Mouse (Mus musculus): ENCODE measurements around the gene Cct7. TPM values are rescaled to one million over a fixed set of nuclear protein-coding genes. Genes with fewer than 3 reads are reported as not detected.
A peak's percentile ranks its signal among the peaks of the same experiment; 100 is the strongest.

Gene Cct7
- total and polyA plus RNA-seq, 2 experiments from 2014 or later: 273 to 552 TPM

DNA sequence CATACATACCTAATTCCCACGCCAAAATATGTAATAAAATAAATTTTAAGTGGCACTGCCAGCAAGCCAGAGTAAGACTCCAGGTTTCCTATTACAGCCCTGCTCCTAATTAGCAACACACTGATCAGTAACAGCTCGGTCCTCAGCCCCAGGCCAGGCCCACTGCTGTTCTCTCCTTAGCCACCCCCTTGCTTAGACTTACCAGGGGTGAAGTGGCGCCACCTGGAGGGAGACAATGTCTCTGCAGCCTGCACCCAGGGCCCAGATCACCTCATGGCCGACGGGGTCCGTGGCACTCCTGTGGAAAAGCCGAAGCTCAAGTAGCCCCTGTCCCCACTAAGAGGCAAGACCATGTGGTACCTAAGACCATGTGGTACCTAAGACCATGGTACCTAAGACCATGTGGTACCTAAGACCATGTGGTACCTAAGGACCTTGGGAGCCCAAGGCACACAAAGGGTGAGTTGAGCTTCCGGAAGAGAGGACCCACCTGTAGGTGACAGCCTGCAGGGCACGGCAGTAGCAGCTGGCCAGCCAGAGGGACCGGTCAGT, 26.1 kb downstream of the Cct7 start:
- Histone ChIP-seq H3K36me3 (ENCODE audit: insufficient read depth) (peaks cover 45% of the 10 kb centered on the region), H3K4me2 (ENCODE audit: low read depth) (no peak overlapping the region), H3K27me3 (ENCODE audit: insufficient read depth, low read length) (no peaks in the 10 kb centered on the region), H3K9ac (no peak overlapping the region), H3K27ac (ENCODE audit: low read depth, low read length) (no peak overlapping the region), H3K9me3 (ENCODE audit: low read length) (no peaks in the 10 kb centered on the region), H3K4me1 (ENCODE audit: insufficient read depth) (no peaks in the 10 kb centered on the region), H3K4me3 (ENCODE audit: low read depth, low read length) (no peak overlapping the region)
- WGBS: 38% methylated on average over 10 of the region's 10 CpGs
- DNase-seq: no peak
- peak; percentile 45 for ATAC-seq
- TF ChIP-seq CTCF (IDR thresholded peaks at IDR 0.05; ENCODE audit: low read depth): peak; percentile 67

DNA sequence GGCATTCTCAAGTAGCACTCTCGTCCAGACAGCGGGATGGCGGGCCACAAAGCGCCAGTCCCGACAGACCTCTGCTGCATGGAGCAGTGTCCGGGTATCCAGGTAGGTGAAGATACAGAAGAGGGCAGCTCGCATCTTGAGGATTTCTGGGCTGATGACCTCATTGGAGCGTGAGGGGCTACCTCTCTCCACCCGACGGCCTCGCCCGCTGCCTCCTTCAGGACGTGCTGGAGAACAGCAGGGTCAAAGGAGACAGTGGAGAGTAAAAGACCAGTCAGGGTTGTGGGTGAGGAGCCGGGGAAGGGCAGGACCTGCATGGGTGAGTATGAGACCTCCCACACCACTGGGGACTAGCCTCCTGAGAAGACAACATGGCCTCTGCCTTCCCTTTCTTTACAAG, 27.1 kb downstream of the Cct7 start:
- no peak for TF ChIP-seq CTCF (IDR thresholded peaks at IDR 0.05; ENCODE audit: low read depth)
- peaks cover 38% of the 10 kb centered on the region for H3K36me3 ChIP-seq (ENCODE audit: insufficient read depth)
- WGBS: 55% methylated on average over 14 of the region's 14 CpGs
- no peak overlapping the region for H3K9ac ChIP-seq
- no peaks in the 10 kb centered on the region for H3K4me1 ChIP-seq (ENCODE audit: insufficient read depth)
- no peak overlapping the region for H3K27ac ChIP-seq (ENCODE audit: low read depth, low read length)
- H3K9me3 ChIP-seq (ENCODE audit: low read length): no peaks in the 10 kb centered on the region
- ATAC-seq (no peak), DNase-seq (no peak)
- H3K27me3 ChIP-seq (ENCODE audit: insufficient read depth, low read length): no peaks in the 10 kb centered on the region
- no peak overlapping the region for H3K4me3 ChIP-seq (ENCODE audit: low read depth, low read length)
- H3K4me2 ChIP-seq (ENCODE audit: low read depth): no peak overlapping the region

DNA sequence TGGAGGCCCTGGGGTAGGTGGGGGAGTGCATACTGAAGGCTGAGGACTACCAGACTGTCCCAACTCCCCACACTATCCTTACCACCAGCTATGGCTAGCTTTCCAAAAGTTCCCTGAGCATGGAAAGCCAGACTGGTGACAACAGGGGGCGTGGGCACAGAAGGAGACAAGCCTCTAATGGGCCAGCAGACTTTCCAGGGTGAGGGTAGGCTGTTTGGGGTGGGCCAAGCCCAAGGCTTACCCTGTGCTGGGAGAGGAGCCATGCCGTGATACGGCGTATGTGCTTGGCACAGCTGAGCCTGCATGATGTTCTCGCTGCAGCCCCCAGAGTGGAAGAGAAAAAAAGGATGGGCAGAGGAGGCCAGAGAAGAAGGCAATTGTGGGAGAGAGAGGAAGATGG, 28.7 kb downstream of the Cct7 start:
- no peak for ATAC-seq
- DNase-seq: no peak
- H3K4me1 ChIP-seq (ENCODE audit: insufficient read depth): no peaks in the 10 kb centered on the region
- H3K36me3 ChIP-seq (ENCODE audit: insufficient read depth): peaks cover 36% of the 10 kb centered on the region
- H3K27me3 ChIP-seq (ENCODE audit: insufficient read depth, low read length): peaks cover 5% of the 10 kb centered on the region; the same call in 1 of the 2 replicates
- TF ChIP-seq CTCF (IDR thresholded peaks at IDR 0.05; ENCODE audit: low read depth): no peak
- no peak overlapping the region for H3K4me2 ChIP-seq (ENCODE audit: low read depth)
- WGBS: 68% methylated on average over 5 of the region's 5 CpGs
- H3K9ac ChIP-seq: no peak overlapping the region
- H3K27ac ChIP-seq (ENCODE audit: low read depth, low read length): no peak overlapping the region
- H3K4me3 ChIP-seq (ENCODE audit: low read depth, low read length): no peak overlapping the region
- H3K9me3 ChIP-seq (ENCODE audit: low read length): no peaks in the 10 kb centered on the region

DNA sequence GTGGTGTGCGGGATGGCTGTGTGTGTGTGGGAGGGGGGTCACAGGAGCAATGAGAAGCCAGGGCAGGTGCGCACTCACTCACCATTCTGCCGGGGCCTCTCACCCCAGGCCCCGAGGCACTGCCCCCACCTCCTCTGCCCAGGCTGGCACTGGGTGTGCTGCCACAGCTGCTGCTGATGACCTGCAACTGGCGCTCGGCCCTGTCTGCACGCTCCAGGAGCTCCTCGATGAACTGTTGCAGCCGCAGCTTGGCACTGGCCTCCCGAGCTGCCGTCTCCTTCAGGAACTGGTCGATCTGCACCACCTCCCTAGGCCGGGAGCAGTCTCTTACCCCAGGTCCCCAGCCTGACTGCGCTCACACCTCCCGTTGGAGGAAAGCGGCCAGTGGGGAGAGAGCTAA, 29.4 kb downstream of the Cct7 start:
- H3K9ac ChIP-seq: no peak overlapping the region
- TF ChIP-seq CTCF (IDR thresholded peaks at IDR 0.05; ENCODE audit: low read depth): no peak

DNA sequence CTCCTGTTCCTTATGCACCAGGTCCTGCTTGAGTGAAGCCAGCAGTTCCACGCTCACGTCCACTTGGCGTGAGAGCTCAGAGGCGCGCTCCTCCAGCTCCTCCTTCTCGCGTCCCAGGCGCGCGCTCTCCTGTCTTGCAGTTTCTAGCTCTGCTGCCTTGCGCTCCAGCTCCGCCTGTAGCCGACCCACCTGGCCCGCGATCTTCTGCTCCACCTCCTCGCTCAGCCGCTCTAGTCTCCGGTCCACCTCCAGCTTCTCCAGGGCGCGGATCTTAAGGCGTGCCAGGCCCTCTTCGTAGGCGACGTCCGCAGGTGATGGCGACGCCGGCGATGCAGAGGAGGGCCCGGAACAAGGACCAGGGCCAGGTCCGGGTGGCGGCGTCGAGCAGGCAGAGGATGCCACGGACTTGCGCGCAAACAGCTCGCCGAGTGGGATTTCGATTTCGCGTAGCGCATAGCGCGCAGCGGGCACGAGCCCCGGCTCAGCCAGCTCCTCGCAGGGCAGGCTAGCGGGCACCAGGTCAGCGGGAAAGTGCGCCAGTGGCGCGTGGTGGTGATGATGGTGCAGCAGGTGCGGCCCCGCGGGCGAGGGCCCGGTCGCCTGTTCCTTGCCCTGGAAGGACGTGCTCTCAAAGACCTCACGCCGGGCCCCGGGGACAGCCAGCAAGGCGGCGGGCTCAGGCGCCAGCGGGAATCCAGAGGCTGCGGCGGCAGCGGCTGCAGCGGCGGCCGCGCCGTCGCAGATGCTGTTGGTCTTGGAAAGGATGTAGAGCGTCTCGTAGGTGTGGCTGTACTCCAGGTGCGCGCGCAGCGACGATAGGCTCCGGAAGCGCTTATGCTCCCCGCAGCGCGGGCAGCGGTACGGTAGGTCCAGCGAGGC, 32.8 kb downstream of the Cct7 start:
- peak overlapping the region; percentile 47 for H3K4me2 ChIP-seq (ENCODE audit: low read depth)
- no peak overlapping the region for H3K9ac ChIP-seq
- 7% methylated on average over 92 of the region's 92 CpGs for WGBS
- ATAC-seq (peak; percentile 30), DNase-seq (no peak)
- no peak overlapping the region for H3K27ac ChIP-seq (ENCODE audit: low read depth, low read length)
- TF ChIP-seq CTCF (IDR thresholded peaks at IDR 0.05; ENCODE audit: low read depth): no peak
- H3K9me3 ChIP-seq (ENCODE audit: low read length): no peaks in the 10 kb centered on the region
- no peaks in the 10 kb centered on the region; the same call in 1 of the 2 replicates for H3K4me1 ChIP-seq (ENCODE audit: insufficient read depth)
- peak overlapping the region; percentile 33 for H3K4me3 ChIP-seq (ENCODE audit: low read depth, low read length)
- H3K27me3 ChIP-seq (ENCODE audit: insufficient read depth, low read length): peaks cover 11% of the 10 kb centered on the region; the same call in 1 of the 2 replicates
- peaks cover 30% of the 10 kb centered on the region; the same call in 1 of the 2 replicates for H3K36me3 ChIP-seq (ENCODE audit: insufficient read depth)

More for the DNA sequence above, 29.4 kb downstream of the Cct7 start:
- H3K4me1 ChIP-seq (ENCODE audit: insufficient read depth): no peaks in the 10 kb centered on the region
- WGBS: 74% methylated on average over 16 of the region's 16 CpGs
- peaks cover 11% of the 10 kb centered on the region; the same call in 1 of the 2 replicates for H3K27me3 ChIP-seq (ENCODE audit: insufficient read depth, low read length)
- no peak for DNase-seq
- H3K27ac ChIP-seq (ENCODE audit: low read depth, low read length): no peak overlapping the region
- no peak overlapping the region for H3K4me2 ChIP-seq (ENCODE audit: low read depth)
- no peaks in the 10 kb centered on the region for H3K9me3 ChIP-seq (ENCODE audit: low read length)
- H3K36me3 ChIP-seq (ENCODE audit: insufficient read depth): peaks cover 34% of the 10 kb centered on the region
- ATAC-seq: no peak
- no peak overlapping the region for H3K4me3 ChIP-seq (ENCODE audit: low read depth, low read length)

DNA sequence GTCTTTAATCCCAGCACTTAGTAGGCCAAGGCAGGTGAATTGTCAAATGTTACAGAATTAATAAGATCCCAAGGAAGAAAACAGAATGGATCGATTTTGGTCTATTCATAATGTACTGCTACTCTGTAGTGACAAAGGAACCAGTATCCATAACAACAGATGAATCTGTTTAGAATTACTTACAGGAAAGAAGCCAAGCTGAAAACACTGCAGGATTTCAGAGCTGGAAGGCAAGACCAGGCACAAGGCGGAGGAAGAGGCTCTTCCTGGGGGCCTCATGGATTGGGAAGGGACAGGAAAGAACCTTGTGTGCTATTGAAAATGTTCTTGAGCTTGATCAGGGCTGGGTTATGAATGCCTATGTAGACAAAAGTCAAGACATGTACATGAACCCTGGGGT, 34.4 kb downstream of the Cct7 start:
- Histone ChIP-seq H3K36me3 (ENCODE audit: insufficient read depth) (peaks cover 18% of the 10 kb centered on the region; the same call in 1 of the 2 replicates), H3K4me1 (ENCODE audit: insufficient read depth) (no peaks in the 10 kb centered on the region; the same call in 1 of the 2 replicates), H3K9ac (no peak overlapping the region), H3K27ac (ENCODE audit: low read depth, low read length) (no peak overlapping the region), H3K4me2 (ENCODE audit: low read depth) (no peak overlapping the region), H3K9me3 (ENCODE audit: low read length) (no peaks in the 10 kb centered on the region), H3K4me3 (ENCODE audit: low read depth, low read length) (no peak overlapping the region), H3K27me3 (ENCODE audit: insufficient read depth, low read length) (peaks cover 11% of the 10 kb centered on the region; the same call in 1 of the 2 replicates)
- WGBS: 47% methylated on average over 2 of the region's 2 CpGs
- peak; percentile 56 for ATAC-seq
- TF ChIP-seq CTCF (IDR thresholded peaks at IDR 0.05; ENCODE audit: low read depth): no peak
- no peak for DNase-seq

DNA sequence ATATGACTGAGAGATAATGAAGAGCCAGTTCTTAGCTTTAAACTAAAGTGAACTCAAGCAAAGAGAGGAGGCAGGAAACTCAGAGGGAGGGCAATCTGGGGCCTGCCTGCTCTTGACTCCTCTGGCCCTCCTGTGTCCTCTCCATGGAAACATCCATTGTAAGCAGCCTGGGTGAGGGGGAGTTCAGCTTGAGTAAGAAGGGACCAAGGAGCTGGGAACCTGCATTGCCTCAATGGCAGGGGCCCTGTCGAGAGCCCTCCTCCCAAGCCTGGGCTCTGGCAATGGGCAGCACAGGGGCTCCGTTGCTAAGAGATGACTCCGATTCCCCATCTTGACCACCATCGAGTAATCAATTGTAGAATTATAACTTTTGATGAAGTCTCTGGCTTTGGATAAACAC, 37.2 kb downstream of the Cct7 start:
- H3K27ac ChIP-seq (ENCODE audit: low read depth, low read length): no peak overlapping the region
- no peak overlapping the region for H3K9ac ChIP-seq
- TF ChIP-seq CTCF (IDR thresholded peaks at IDR 0.05; ENCODE audit: low read depth): no peak
- no peak overlapping the region for H3K4me3 ChIP-seq (ENCODE audit: low read depth, low read length)
- DNase-seq: no peak
- no peak for ATAC-seq
- H3K4me1 ChIP-seq (ENCODE audit: insufficient read depth): no peaks in the 10 kb centered on the region; the same call in 1 of the 2 replicates
- H3K27me3 ChIP-seq (ENCODE audit: insufficient read depth, low read length): peaks cover 11% of the 10 kb centered on the region; the same call in 1 of the 2 replicates
- no peaks in the 10 kb centered on the region for H3K9me3 ChIP-seq (ENCODE audit: low read length)
- 42% methylated on average over 4 of the region's 4 CpGs for WGBS
- no peak overlapping the region for H3K4me2 ChIP-seq (ENCODE audit: low read depth)
- peaks cover 12% of the 10 kb centered on the region; the same call in 1 of the 2 replicates for H3K36me3 ChIP-seq (ENCODE audit: insufficient read depth)

All from forebrain, postnatal 0 days (tissue).